ENCODE assay signal across 10 mouse cellular contexts in genomic region chr7:68285851-68286298, GRCm38 (mm10). TPM values are rescaled to one million over a fixed set of nuclear protein-coding genes. Genes with fewer than 3 reads are reported as not detected.
DNase-seq lines count a peak whose midpoint lies in the region; ATAC-seq lines count a peak whose summit lies in the region.
"Had no signal": no experiment of that assay in that cellular context is flagged by ENCODE, and none has a peak within 500 bp of the region (broad histone marks: within the 10 kb centered on the region; RNA-seq: fewer than 3 reads in every experiment).

No protein-coding gene starts in this region.

- H3K9ac ChIP-seq in lung, embryonic 16.5 days (ENCODE audit: low read length), result no peak overlapping the region
- no peak overlapping the region for H3K9ac ChIP-seq in embryonic facial prominence, embryonic 13.5 days
- H3K9ac ChIP-seq in limb, embryonic 11.5 days (ENCODE audit: low read length), result no peak overlapping the region
- H3K9ac ChIP-seq: forebrain, embryonic 12.5 days; midbrain, embryonic 12.5 days had no signal

- no peaks in the 10 kb centered on the region for H3K27me3 ChIP-seq in lung, embryonic 16.5 days (ENCODE audit: control insufficient read depth, insufficient read depth, low read depth, low read length)
- no peaks in the 10 kb centered on the region for H3K27me3 ChIP-seq in embryonic facial prominence, embryonic 13.5 days
- H3K27me3 ChIP-seq in limb, embryonic 11.5 days (ENCODE audit: control insufficient read depth, insufficient read depth, low read length), result no peaks in the 10 kb centered on the region
- H3K27me3 ChIP-seq: forebrain, embryonic 12.5 days; midbrain, embryonic 12.5 days had no signal

- peaks cover 7% of the 10 kb centered on the region; the same call in 1 of the 2 replicates for H3K4me1 ChIP-seq in lung, embryonic 16.5 days (replicated peaks; ENCODE audit: control insufficient read depth, insufficient read depth, low read length)
- peaks cover 17% of the 10 kb centered on the region for H3K4me1 ChIP-seq in embryonic facial prominence, embryonic 13.5 days
- 0 out of 2 replicates have a peak, but pooled peaks cover 4% of the 10 kb centered on the region for H3K4me1 ChIP-seq in limb, embryonic 11.5 days (ENCODE audit: control insufficient read depth, insufficient read depth, low read length)
- H3K4me1 ChIP-seq: forebrain, embryonic 12.5 days; midbrain, embryonic 12.5 days had no signal

- no peaks in the 10 kb centered on the region for H3K9me3 ChIP-seq in lung, embryonic 16.5 days (ENCODE audit: control insufficient read depth, low read length)
- no peaks in the 10 kb centered on the region for H3K9me3 ChIP-seq in embryonic facial prominence, embryonic 13.5 days
- H3K9me3 ChIP-seq in limb, embryonic 11.5 days (ENCODE audit: control insufficient read depth, low read length), result no peaks in the 10 kb centered on the region
- H3K9me3 ChIP-seq: forebrain, embryonic 12.5 days; midbrain, embryonic 12.5 days had no signal

- H3K4me3 ChIP-seq in lung, embryonic 16.5 days (ENCODE audit: low read length), result no peak overlapping the region
- H3K4me3 ChIP-seq in embryonic facial prominence, embryonic 13.5 days, result no peak overlapping the region
- no peak overlapping the region for H3K4me3 ChIP-seq in limb, embryonic 11.5 days (ENCODE audit: low read depth, low read length)
- H3K4me3 ChIP-seq: forebrain, embryonic 12.5 days; midbrain, embryonic 12.5 days had no signal

- peak overlapping the region; percentile 31; the same call in 1 of the 2 replicates for H3K27ac ChIP-seq in lung, embryonic 16.5 days (ENCODE audit: low read length)
- H3K27ac ChIP-seq in embryonic facial prominence, embryonic 13.5 days, result peak overlapping the region; percentile 65
- H3K27ac ChIP-seq in limb, embryonic 11.5 days (replicated peaks; ENCODE audit: low read depth, low read length), result peak overlapping the region; percentile 64; the same call in 1 of the 2 replicates
- H3K27ac ChIP-seq: forebrain, embryonic 12.5 days; midbrain, embryonic 12.5 days had no signal

- H3K4me2 ChIP-seq in lung, embryonic 16.5 days (ENCODE audit: low read depth, low read length), result no peak overlapping the region
- H3K4me2 ChIP-seq in embryonic facial prominence, embryonic 13.5 days, result no peak overlapping the region
- H3K4me2 ChIP-seq in limb, embryonic 11.5 days (ENCODE audit: low read depth, severe bottlenecking), result no peak overlapping the region
- H3K4me2 ChIP-seq: forebrain, embryonic 12.5 days; heart, embryonic 11.5 days; midbrain, embryonic 12.5 days had no signal

- WGBS in lung, embryonic 16.5 days, result 34% methylated on average over 8 of the region's 8 CpGs
- 18% methylated on average over 8 of the region's 8 CpGs for WGBS in embryonic facial prominence, embryonic 13.5 days
- WGBS in limb, embryonic 11.5 days, result 23% methylated on average over 8 of the region's 8 CpGs

- ATAC-seq in lung, embryonic 16.5 days (ENCODE audit: low read depth), result peak; percentile 51; the same call in 1 of the 2 replicates
- peak; percentile 59; the same call in 1 of the 2 replicates for ATAC-seq in embryonic facial prominence, embryonic 13.5 days (ENCODE audit: insufficient number of reproducible peaks, insufficient read depth, low FRiP score, low TSS enrichment, low read depth)
- ATAC-seq in limb, embryonic 11.5 days (ENCODE audit: insufficient number of reproducible peaks, low FRiP score, low TSS enrichment, low read depth), result peak; percentile 72; the same call in 1 of the 2 replicates

- DNase-seq in lung, postnatal 14 days, result no peak
- DNase-seq in limb, embryonic 11.5 days (ENCODE audit: low spot score), result peak; percentile 52
- DNase-seq in thymus, postnatal 36 days, result peak; percentile 53 to 64
- no peak for DNase-seq in cerebellum, postnatal 36 days
- DNase-seq in cerebellum, adult 9-11 months, result no peak

- H3K36me3 ChIP-seq in lung, embryonic 16.5 days (ENCODE audit: control insufficient read depth, insufficient read depth, low read length), result no peaks in the 10 kb centered on the region
- H3K36me3 ChIP-seq in embryonic facial prominence, embryonic 13.5 days, result no peaks in the 10 kb centered on the region
- no peaks in the 10 kb centered on the region for H3K36me3 ChIP-seq in limb, embryonic 11.5 days (ENCODE audit: control insufficient read depth, insufficient read depth, low read length)
- H3K36me3 ChIP-seq: forebrain, embryonic 12.5 days; midbrain, embryonic 12.5 days had no signal

RNA-seq across cellular contexts. Expression of gene Fam169b, which starts 12.2 kb away (rescaled TPM):
- polyA plus RNA-seq in lung, embryonic 16.5 days (2015; fragmentation: Nextera tagmentation; extraction: Ambion mirVana), result 1.8 and 4.6 TPM in 2 replicates
- polyA plus RNA-seq in embryonic facial prominence, embryonic 13.5 days (2015; fragmentation: Nextera tagmentation; extraction: Ambion mirVana), result 2.0 and 2.1 TPM in 2 replicates
- 1.5 and 2.0 TPM in 2 replicates for polyA plus RNA-seq in limb, embryonic 11.5 days (2014; fragmentation: Nextera tagmentation; extraction: Ambion mirVana)

RNA-seq across cellular contexts. Expression of gene Pgpep1l, which starts 21.8 kb away (rescaled TPM):
- not detected in 2 replicates for polyA plus RNA-seq in lung, embryonic 16.5 days (2015; fragmentation: Nextera tagmentation; extraction: Ambion mirVana)
- polyA plus RNA-seq in embryonic facial prominence, embryonic 13.5 days (2015; fragmentation: Nextera tagmentation; extraction: Ambion mirVana), result 0.31 TPM in 1 of 2 replicates, not detected in the other
- polyA plus RNA-seq in limb, embryonic 11.5 days (2014; fragmentation: Nextera tagmentation; extraction: Ambion mirVana), result not detected in 2 replicates
- polyA plus RNA-seq: forebrain, embryonic 12.5 days; heart, embryonic 11.5 days; midbrain, embryonic 12.5 days had no signal

Comparison
In these comparisons a context has a peak if more than half of its experiments do, and no peak if none do; other contexts are left out.
1. DNase-seq: peak in limb, embryonic 11.5 days (single experiment) and thymus, postnatal 36 days (2 of 2); none in lung, postnatal 14 days (single experiment), cerebellum, postnatal 36 days (0 of 2) and cerebellum, adult 9-11 months (single experiment).
2. Peak in every context shown above with its lines, with median percentiles within 50 percentile points of each other: ATAC-seq and H3K27ac ChIP-seq.